Mouse (Mus musculus) midbrain, embryonic 16.5 days (tissue): ENCODE results near the gene Cacna2d3. TPM values are rescaled to one million over a fixed set of nuclear protein-coding genes. Genes with fewer than 3 reads are reported as not detected.

ENCODE experiments used
- ATAC-seq: fragments of 200-750 bp; cut with Nextera tagmentation; 2 replicates; pipeline ENCODE4 v1.8.0; 2017; ENCODE audit warnings: moderate TSS enrichment
- H3K27ac ChIP-seq: fragments of 300-500 bp; sonication (generic); 2 replicates; pipeline ENCODE4 v1.5.1; 2014; ENCODE audit warnings: mild to moderate bottlenecking, low read length, mixed read lengths
- H3K27me3 ChIP-seq: fragments of 300-500 bp; sonication (generic); 2 replicates; pipeline ENCODE4 v1.6.1; 2014; ENCODE audit warnings: low read depth, low read length, mixed read lengths; ENCODE audit not compliant: control insufficient read depth, insufficient read depth
- H3K36me3 ChIP-seq: fragments of 300-500 bp; sonication (generic); 2 replicates; pipeline ENCODE4 v1.6.1; 2014; ENCODE audit warnings: mild to moderate bottlenecking, low read length, moderate library complexity, mixed read lengths; ENCODE audit not compliant: control insufficient read depth, insufficient read depth
- H3K4me1 ChIP-seq: fragments of 300-500 bp; sonication (generic); 2 replicates; pipeline ENCODE4 v1.6.1; 2014; ENCODE audit warnings: mild to moderate bottlenecking, low read length, mixed read lengths; ENCODE audit not compliant: control insufficient read depth, insufficient read depth
- H3K4me2 ChIP-seq: fragments of 300-500 bp; sonication (generic); 2 replicates; pipeline ENCODE4 v1.6.1; 2014; ENCODE audit warnings: mild to moderate bottlenecking, low read length, mixed read lengths
- H3K4me3 ChIP-seq: fragments of 300-500 bp; sonication (generic); 2 replicates; pipeline ENCODE4 v1.5.1; 2014; ENCODE audit warnings: low read depth, mild to moderate bottlenecking, low read length, moderate library complexity, mixed read lengths
- H3K9ac ChIP-seq: fragments of 300-500 bp; sonication (generic); 2 replicates; pipeline ENCODE4 v1.6.1; 2014; ENCODE audit warnings: low read depth, low read length, mixed read lengths
- H3K9me3 ChIP-seq: fragments of 300-500 bp; sonication (generic); replicated peaks from 2 replicates; pipeline ENCODE4 v1.6.1; 2014; ENCODE audit warnings: mild to moderate bottlenecking, low read length, mixed read lengths; ENCODE audit not compliant: control insufficient read depth, poor library complexity, severe bottlenecking
- WGBS: fragments of 180-500 bp; shearing (Covaris S2); extraction: QIAGEN DNeasy Blood & Tissue Kit; methylation state at CpG from one replicate; pipeline ENCODE4 v1.1.7; 2014; 5-methylcytosine and 5-hydroxymethylcytosine counted together
- polyA plus RNA-seq: library from polyadenylated mRNA; unstranded; fragments of >200 nt; fragmentation: Nextera tagmentation; extraction: Ambion mirVana; gene quantifications from 2 replicates; pipeline ENCODE4 v1.2.1, GENCODE M21; 2015

Gene Cacna2d3
- polyA plus RNA-seq, 1 experiment from 2014 or later = 31.0 TPM

GRCm38 (mm10) chr14:29267233-29267874 is 454.3 kb downstream of the Cacna2d3 start:
- H3K27ac ChIP-seq = no peak overlapping the region
- H3K4me3 ChIP-seq = no peak overlapping the region
- WGBS = 60% methylated on average over 5 of the region's 5 CpGs
- no peaks in the 10 kb centered on the region for H3K9me3 ChIP-seq
- H3K4me1 ChIP-seq = no peaks in the 10 kb centered on the region
- no peak for ATAC-seq
- no peaks in the 10 kb centered on the region for H3K27me3 ChIP-seq
- H3K4me2 ChIP-seq = no peak overlapping the region
- no peak overlapping the region for H3K9ac ChIP-seq
- H3K36me3 ChIP-seq = no peaks in the 10 kb centered on the region

- 83% methylated on average over 1 of the region's 1 CpGs for WGBS
- H3K27ac ChIP-seq = no peak overlapping the region
- H3K4me3 ChIP-seq = no peak overlapping the region
- H3K9ac ChIP-seq = no peak overlapping the region
- no peaks in the 10 kb centered on the region for H3K9me3 ChIP-seq
- no peaks in the 10 kb centered on the region for H3K27me3 ChIP-seq
- H3K4me2 ChIP-seq = no peak overlapping the region
- H3K4me1 ChIP-seq = no peaks in the 10 kb centered on the region
- no peak for ATAC-seq
- H3K36me3 ChIP-seq = no peaks in the 10 kb centered on the region
Measured at GRCm38 (mm10) chr14:29260621-29261020, 461.0 kb downstream of the Cacna2d3 start.

GRCm38 (mm10) chr14:29243516-29243915 is 478.1 kb downstream of the Cacna2d3 start:
- H3K4me2 ChIP-seq = no peak overlapping the region
- no peak for ATAC-seq
- no peak overlapping the region for H3K9ac ChIP-seq
- no peaks in the 10 kb centered on the region for H3K36me3 ChIP-seq
- H3K27ac ChIP-seq = no peak overlapping the region
- H3K9me3 ChIP-seq = 0 out of 2 replicates have a peak, but pooled peaks cover 2% of the 10 kb centered on the region
- no peaks in the 10 kb centered on the region for H3K4me1 ChIP-seq
- 61% methylated on average over 2 of the region's 2 CpGs for WGBS
- H3K27me3 ChIP-seq = no peaks in the 10 kb centered on the region
- no peak overlapping the region for H3K4me3 ChIP-seq

GRCm38 (mm10) chr14:29238446-29238845 is 483.2 kb downstream of the Cacna2d3 start:
- Histone ChIP-seq H3K27me3 (no peaks in the 10 kb centered on the region), H3K36me3 (no peaks in the 10 kb centered on the region), H3K27ac (no peak overlapping the region), H3K4me3 (no peak overlapping the region), H3K9me3 (no peaks in the 10 kb centered on the region), H3K9ac (no peak overlapping the region), H3K4me1 (no peaks in the 10 kb centered on the region), H3K4me2 (no peak overlapping the region)
- WGBS = 89% methylated on average over 3 of the region's 3 CpGs
- ATAC-seq = no peak

- ATAC-seq = peak; percentile 51; the same call in 1 of the 2 replicates
- Histone ChIP-seq H3K4me3 (no peak overlapping the region), H3K9me3 (no peaks in the 10 kb centered on the region), H3K27ac (peak overlapping the region; percentile 66; the same call in 1 of the 2 replicates), H3K9ac (peak overlapping the region; percentile 42), H3K4me2 (peak overlapping the region; percentile 38), H3K27me3 (no peaks in the 10 kb centered on the region), H3K4me1 (peaks cover 24% of the 10 kb centered on the region), H3K36me3 (no peaks in the 10 kb centered on the region)
- WGBS = 10% methylated on average over 19 of the region's 19 CpGs
Measured at GRCm38 (mm10) chr14:29228976-29229716, 492.5 kb downstream of the Cacna2d3 start.

GRCm38 (mm10) chr14:29228471-29228870 is 493.2 kb downstream of the Cacna2d3 start:
- no peaks in the 10 kb centered on the region for H3K9me3 ChIP-seq
- no peak overlapping the region for H3K4me3 ChIP-seq
- H3K4me1 ChIP-seq = peaks cover 24% of the 10 kb centered on the region
- ATAC-seq = no peak
- no peak overlapping the region for H3K27ac ChIP-seq
- H3K36me3 ChIP-seq = no peaks in the 10 kb centered on the region
- H3K27me3 ChIP-seq = no peaks in the 10 kb centered on the region
- no peak overlapping the region for H3K9ac ChIP-seq
- no peak overlapping the region for H3K4me2 ChIP-seq

GRCm38 (mm10) chr14:29227959-29228358 is 493.7 kb downstream of the Cacna2d3 start:
- no peak for ATAC-seq
- H3K27ac ChIP-seq = no peak overlapping the region
- H3K9ac ChIP-seq = no peak overlapping the region
- peaks cover 24% of the 10 kb centered on the region for H3K4me1 ChIP-seq
- no peaks in the 10 kb centered on the region for H3K27me3 ChIP-seq
- H3K9me3 ChIP-seq = no peaks in the 10 kb centered on the region
- H3K36me3 ChIP-seq = no peaks in the 10 kb centered on the region
- H3K4me3 ChIP-seq = no peak overlapping the region
- WGBS = 91% methylated on average over 2 of the region's 2 CpGs
- no peak overlapping the region for H3K4me2 ChIP-seq

GRCm38 (mm10) chr14:29225754-29226365 is 495.8 kb downstream of the Cacna2d3 start:
- WGBS = 16% methylated on average over 2 of the region's 2 CpGs
- H3K27me3 ChIP-seq = no peaks in the 10 kb centered on the region
- H3K9ac ChIP-seq = no peak overlapping the region
- H3K4me3 ChIP-seq = no peak overlapping the region
- H3K36me3 ChIP-seq = no peaks in the 10 kb centered on the region
- H3K9me3 ChIP-seq = no peaks in the 10 kb centered on the region
- peak; percentile 73; the same call in 1 of the 2 replicates for ATAC-seq
- H3K27ac ChIP-seq = no peak overlapping the region
- H3K4me2 ChIP-seq = no peak overlapping the region
- H3K4me1 ChIP-seq = peaks cover 24% of the 10 kb centered on the region

GRCm38 (mm10) chr14:29223012-29223411 is 498.7 kb downstream of the Cacna2d3 start:
- Histone ChIP-seq H3K4me3 (no peak overlapping the region), H3K4me2 (no peak overlapping the region), H3K9me3 (no peaks in the 10 kb centered on the region), H3K27me3 (no peaks in the 10 kb centered on the region), H3K36me3 (no peaks in the 10 kb centered on the region), H3K27ac (no peak overlapping the region), H3K9ac (no peak overlapping the region), H3K4me1 (peaks cover 8% of the 10 kb centered on the region; the same call in 1 of the 2 replicates)
- 89% methylated on average over 1 of the region's 1 CpGs for WGBS
- no peak for ATAC-seq
